Mouse (Mus musculus) C2C12 (cell line): ENCODE data around the gene Foxp1. TPM values are rescaled to one million over a fixed set of nuclear protein-coding genes. Genes with fewer than 3 reads are reported as not detected.

ENCODE experiments used
- H3K27me3 ChIP-seq: one replicate; pipeline ENCODE4 v1.6.1; 2011; ENCODE audit not compliant: control insufficient read depth, insufficient read depth, insufficient read length
- H3K36me3 ChIP-seq: one replicate; pipeline ENCODE4 v1.6.1; 2011; ENCODE audit not compliant: control insufficient read depth, insufficient read depth
- H3K4me3 ChIP-seq: one replicate; pipeline ENCODE4 v1.5.1; 2011; ENCODE audit warnings: mild to moderate bottlenecking, control low read depth; ENCODE audit not compliant: poor library complexity, insufficient read depth, severe bottlenecking
- H3K79me2 ChIP-seq: one replicate; pipeline ENCODE4 v1.6.1; 2011; ENCODE audit not compliant: control insufficient read depth, insufficient read depth
- H3K79me3 ChIP-seq: one replicate; pipeline ENCODE4 v1.6.1; 2011; ENCODE audit warnings: low read depth, control low read depth
- H3ac ChIP-seq: one replicate; pipeline ENCODE3; 2011; ENCODE audit warnings: low read depth; ENCODE audit not compliant: control insufficient read depth, insufficient read length
- CEBPB ChIP-seq: IDR thresholded peaks from one replicate; pipeline ENCODE4 v1.6.1; 2011; ENCODE audit warnings: low read depth, mild to moderate bottlenecking, control low read depth, moderate library complexity
- CTCF ChIP-seq: IDR thresholded peaks from one replicate; pipeline ENCODE4 v1.5.1; 2011; ENCODE audit not compliant: control insufficient read depth, insufficient read depth, insufficient read length
- FOSL1 ChIP-seq: IDR thresholded peaks from one replicate; pipeline ENCODE4 v1.8.0; 2011; ENCODE audit warnings: mild to moderate bottlenecking, low read length; ENCODE audit not compliant: poor library complexity, insufficient read depth, severe bottlenecking
- MAX ChIP-seq: IDR thresholded peaks from one replicate; pipeline ENCODE4 v1.6.1; 2011; ENCODE audit warnings: mild to moderate bottlenecking, control low read depth
- MYOD1 ChIP-seq: IDR thresholded peaks from one replicate; pipeline ENCODE4 v1.6.1; 2011; ENCODE audit warnings: low read depth; ENCODE audit not compliant: control insufficient read depth, insufficient read length
- MYOG ChIP-seq: IDR thresholded peaks from one replicate; pipeline ENCODE4 v1.6.1; 2011; ENCODE audit not compliant: control insufficient read depth, insufficient read length; ENCODE audit errors: extremely low read depth
- USF1 ChIP-seq: IDR thresholded peaks from one replicate; pipeline ENCODE4 v1.6.1; 2011; ENCODE audit warnings: low read depth, mild to moderate bottlenecking, control low read depth, moderate library complexity
- polyA plus RNA-seq: library from polyadenylated mRNA; unstranded; fragments of >200 nt; fragmentation: generic; extraction: Trizol; gene quantifications from one replicate; pipeline ENCODE4 v1.2.1, GENCODE M21; 2012; ENCODE audit warnings: missing spikeins

Foxp1 gene
- polyA plus RNA-seq, 1 experiment = 25.9 TPM

DNA sequence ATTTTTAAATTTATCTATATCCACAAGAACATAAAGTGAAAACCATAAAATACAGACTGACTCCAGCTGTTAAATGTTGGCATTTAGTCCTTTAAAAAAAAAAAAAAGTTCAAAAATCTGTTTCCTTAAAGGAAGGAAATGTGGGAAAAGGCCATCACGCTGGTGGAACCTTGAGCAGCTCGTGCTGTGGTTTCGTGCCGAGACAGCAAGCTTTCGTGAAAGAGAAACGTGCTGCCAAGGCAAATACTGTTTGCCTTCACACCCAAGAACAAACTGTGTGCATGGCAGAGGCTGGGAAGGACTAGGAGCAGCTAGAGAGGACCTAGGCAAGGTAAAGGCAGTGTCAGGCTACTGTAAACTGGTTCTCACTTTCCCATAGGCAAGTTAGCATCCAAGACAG, 184.9 kb downstream of the Foxp1 start:
- Histone ChIP-seq H3K79me3 (no peaks in the 10 kb centered on the region), H3K79me2 (no peaks in the 10 kb centered on the region), H3ac (no peak overlapping the region), H3K36me3 (no peaks in the 10 kb centered on the region), H3K27me3 (no peaks in the 10 kb centered on the region), H3K4me3 (no peak overlapping the region)
- TF ChIP-seq MYOG = no peak
- no peak for TF ChIP-seq USF1
- TF ChIP-seq CEBPB = no peak
- no peak for TF ChIP-seq MYOD1
- TF ChIP-seq FOSL1 = no peak
- TF ChIP-seq MAX = no peak
- no peak for TF ChIP-seq CTCF

DNA sequence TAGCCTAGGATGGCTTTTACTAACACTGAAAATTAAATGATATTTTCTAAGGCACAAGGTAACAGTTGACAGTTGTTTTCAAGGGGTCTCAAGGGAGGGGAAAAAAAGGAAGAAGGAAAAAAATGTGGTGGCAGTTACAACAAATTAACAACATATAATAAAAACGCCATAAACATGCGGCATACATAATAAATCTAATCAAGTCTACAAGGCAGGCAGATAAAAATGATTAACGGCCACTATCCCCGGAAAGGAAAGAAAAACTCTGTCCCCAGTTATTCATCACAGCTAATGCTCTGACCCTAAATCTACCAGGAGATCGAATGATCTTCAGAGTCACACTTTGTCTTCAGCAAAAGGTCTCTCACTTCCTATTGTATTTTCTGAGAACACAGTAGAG, 186.3 kb downstream of the Foxp1 start:
- Histone ChIP-seq H3K79me3 (no peaks in the 10 kb centered on the region), H3K27me3 (no peaks in the 10 kb centered on the region), H3K4me3 (no peak overlapping the region), H3K79me2 (no peaks in the 10 kb centered on the region), H3ac (no peak overlapping the region), H3K36me3 (no peaks in the 10 kb centered on the region)
- TF ChIP-seq CTCF = no peak
- TF ChIP-seq FOSL1 = no peak
- TF ChIP-seq MYOG = no peak
- no peak for TF ChIP-seq USF1
- no peak for TF ChIP-seq MAX
- no peak for TF ChIP-seq MYOD1
- TF ChIP-seq CEBPB = no peak

DNA sequence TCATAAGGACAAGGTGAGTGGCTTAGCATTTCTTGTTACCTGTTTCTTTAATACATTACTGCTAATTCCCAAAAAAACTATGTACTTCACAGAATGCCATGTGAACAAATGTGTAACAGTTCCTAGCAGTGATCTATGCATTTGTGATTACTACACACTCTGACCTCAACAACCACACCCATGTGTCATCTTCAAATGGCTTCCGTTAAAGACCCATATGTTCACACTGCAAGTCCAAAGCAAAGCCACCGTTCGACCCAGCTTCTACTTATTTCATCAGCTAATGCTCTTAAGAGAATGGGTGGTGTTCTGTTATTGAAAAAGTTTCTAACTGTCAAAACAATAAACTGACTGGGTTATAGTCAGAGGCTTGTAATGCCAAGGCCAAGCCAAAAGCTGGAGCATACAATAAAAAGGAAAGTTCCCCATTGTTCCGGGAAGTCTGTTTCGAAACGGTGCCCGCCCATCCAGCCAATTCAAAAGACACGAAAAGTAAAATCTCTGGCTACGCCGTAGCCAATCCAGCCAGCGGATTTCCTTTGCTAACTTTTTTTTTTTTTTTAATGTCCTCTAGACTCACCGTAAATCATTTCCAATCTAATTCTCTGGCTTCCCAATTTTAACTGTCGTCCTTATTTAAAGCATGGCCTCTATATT, 187.2 kb downstream of the Foxp1 start:
- Histone ChIP-seq H3K4me3 (no peak overlapping the region), H3K79me3 (no peaks in the 10 kb centered on the region), H3K79me2 (no peaks in the 10 kb centered on the region), H3K27me3 (no peaks in the 10 kb centered on the region), H3ac (no peak overlapping the region), H3K36me3 (no peaks in the 10 kb centered on the region)
- TF ChIP-seq MAX = no peak

DNA sequence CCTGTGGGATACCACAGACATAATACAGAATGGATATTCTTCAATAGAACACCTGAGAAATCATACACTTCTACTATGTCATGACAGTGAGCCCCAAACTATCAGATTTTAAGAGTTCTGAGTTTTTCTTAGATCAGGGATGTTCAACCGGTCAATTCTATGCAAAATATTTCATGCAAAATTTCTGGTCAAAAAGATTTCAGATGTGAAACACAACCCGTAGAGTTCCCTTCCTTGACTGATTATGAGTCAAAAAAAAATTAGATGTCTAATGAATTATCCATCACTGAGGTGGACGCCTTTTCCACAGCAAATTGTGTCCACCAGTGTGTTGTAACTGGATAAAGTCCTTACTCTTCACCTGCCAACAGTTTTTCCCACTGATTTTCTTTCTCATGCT, 188.3 kb downstream of the Foxp1 start:
- H3K79me3 ChIP-seq = no peaks in the 10 kb centered on the region
- no peaks in the 10 kb centered on the region for H3K36me3 ChIP-seq
- no peak overlapping the region for H3ac ChIP-seq
- no peak for TF ChIP-seq MYOD1
- TF ChIP-seq USF1 = no peak
- no peak for TF ChIP-seq MYOG
- no peak for TF ChIP-seq CTCF
- no peak for TF ChIP-seq FOSL1
- no peak for TF ChIP-seq MAX
- TF ChIP-seq CEBPB = no peak
- no peaks in the 10 kb centered on the region for H3K79me2 ChIP-seq
- no peaks in the 10 kb centered on the region for H3K27me3 ChIP-seq
- no peak overlapping the region for H3K4me3 ChIP-seq

DNA sequence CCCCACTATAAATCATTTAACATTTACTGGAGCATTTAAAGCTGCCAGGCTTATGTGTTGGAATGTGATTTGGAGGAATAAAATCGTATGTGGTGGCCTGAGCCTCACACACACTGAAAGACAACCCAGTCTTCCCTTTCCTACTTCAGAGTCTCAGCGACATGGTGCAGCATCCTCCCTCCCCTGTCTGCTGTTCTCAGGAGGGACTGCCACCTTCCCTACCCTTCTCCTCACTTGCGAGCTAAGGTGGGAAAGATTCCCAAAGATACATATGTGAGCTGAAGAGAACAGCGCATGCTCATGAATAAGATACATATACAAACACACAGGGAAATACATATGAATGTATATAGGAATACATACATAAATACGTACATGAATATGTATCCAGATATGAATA, 189.4 kb downstream of the Foxp1 start:
- Histone ChIP-seq H3K4me3 (no peak overlapping the region), H3K27me3 (no peaks in the 10 kb centered on the region), H3K36me3 (no peaks in the 10 kb centered on the region), H3K79me2 (no peaks in the 10 kb centered on the region), H3K79me3 (no peaks in the 10 kb centered on the region), H3ac (no peak overlapping the region)
- TF ChIP-seq CTCF (no peak), FOSL1 (no peak), MYOD1 (no peak), USF1 (no peak), CEBPB (no peak), MAX (no peak), MYOG (no peak)

DNA sequence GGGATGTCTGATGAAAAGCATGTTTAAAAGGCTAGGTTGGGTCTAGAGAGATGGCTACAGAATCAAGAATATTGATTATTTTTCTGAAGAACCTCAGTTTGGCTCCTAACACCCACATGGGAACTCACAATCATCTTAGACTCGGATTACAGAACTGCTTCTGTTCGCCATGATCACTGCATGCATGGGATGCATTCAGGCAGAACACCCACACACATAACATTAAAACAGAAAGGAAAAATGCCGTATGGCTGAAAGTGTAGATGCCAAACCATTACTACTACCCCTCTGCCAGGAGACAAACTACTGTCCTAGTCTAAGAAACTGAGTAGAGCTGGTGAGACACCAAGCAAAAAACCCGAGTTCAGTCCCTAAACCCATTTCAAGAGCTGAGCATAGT, 192.4 kb downstream of the Foxp1 start:
- H3ac ChIP-seq = no peak overlapping the region
- H3K4me3 ChIP-seq = no peak overlapping the region
- H3K27me3 ChIP-seq = no peaks in the 10 kb centered on the region
- TF ChIP-seq MYOG = no peak
- TF ChIP-seq MAX = no peak
- TF ChIP-seq CTCF = no peak
- no peak for TF ChIP-seq USF1
- no peak for TF ChIP-seq MYOD1
- TF ChIP-seq FOSL1 = no peak
- TF ChIP-seq CEBPB = no peak
- H3K79me3 ChIP-seq = no peaks in the 10 kb centered on the region
- H3K36me3 ChIP-seq = no peaks in the 10 kb centered on the region
- H3K79me2 ChIP-seq = no peaks in the 10 kb centered on the region
